Mouse (Mus musculus) testis, adult 2 months (tissue): ENCODE data around the gene Dohh. TPM values are rescaled to one million over a fixed set of nuclear protein-coding genes. Genes with fewer than 3 reads are reported as not detected.

Source experiments
- H3K27ac ChIP-seq: fragments of 200-500 bp; 2 replicates; pipeline ENCODE4 v1.5.1; 2012; ENCODE audit warnings: low read depth, low read length; ENCODE audit not compliant: control insufficient read depth, insufficient read depth
- H3K27me3 ChIP-seq: fragments of 200-500 bp; 2 replicates; pipeline ENCODE4 v1.6.1; 2012; ENCODE audit warnings: mild to moderate bottlenecking, low read length, moderate library complexity; ENCODE audit not compliant: control insufficient read depth, insufficient read depth
- H3K36me3 ChIP-seq: fragments of 200-500 bp; 2 replicates; pipeline ENCODE4 v1.6.1; 2012; ENCODE audit warnings: mild to moderate bottlenecking, low read length; ENCODE audit not compliant: control insufficient read depth, insufficient read depth
- H3K4me1 ChIP-seq: fragments of 200-500 bp; 2 replicates; pipeline ENCODE4 v1.6.1; 2012; ENCODE audit warnings: low read length; ENCODE audit not compliant: control insufficient read depth, insufficient read depth
- H3K4me3 ChIP-seq: fragments of 200-500 bp; 2 replicates; pipeline ENCODE4 v1.5.1; 2012; ENCODE audit warnings: low read depth, mild to moderate bottlenecking, low read length, moderate library complexity, mixed read lengths; ENCODE audit not compliant: control insufficient read depth
- CTCF ChIP-seq: fragments of 200-500 bp; IDR thresholded peaks from 2 replicates; pipeline ENCODE4 v1.5.1; 2012; ENCODE audit warnings: low read depth, mild to moderate bottlenecking, inconsistent platforms, low read length, moderate library complexity; ENCODE audit not compliant: control insufficient read depth, insufficient read depth, insufficient replicate concordance
- POLR2A ChIP-seq: fragments of 200-500 bp; IDR thresholded peaks from 2 replicates; pipeline ENCODE4 v1.6.1; 2012; ENCODE audit warnings: low read depth, mild to moderate bottlenecking, inconsistent platforms, low read length, moderate library complexity; ENCODE audit not compliant: control insufficient read depth
- polyA plus RNA-seq: library from polyadenylated mRNA; depleted of rRNA; stranded (reverse); fragments of >200 nt; gene quantifications from 2 replicates; pipeline ENCODE4 v1.2.3, GENCODE M21; 2012

The Dohh gene
- polyA plus RNA-seq, 1 experiment = 38.5 TPM

DNA sequence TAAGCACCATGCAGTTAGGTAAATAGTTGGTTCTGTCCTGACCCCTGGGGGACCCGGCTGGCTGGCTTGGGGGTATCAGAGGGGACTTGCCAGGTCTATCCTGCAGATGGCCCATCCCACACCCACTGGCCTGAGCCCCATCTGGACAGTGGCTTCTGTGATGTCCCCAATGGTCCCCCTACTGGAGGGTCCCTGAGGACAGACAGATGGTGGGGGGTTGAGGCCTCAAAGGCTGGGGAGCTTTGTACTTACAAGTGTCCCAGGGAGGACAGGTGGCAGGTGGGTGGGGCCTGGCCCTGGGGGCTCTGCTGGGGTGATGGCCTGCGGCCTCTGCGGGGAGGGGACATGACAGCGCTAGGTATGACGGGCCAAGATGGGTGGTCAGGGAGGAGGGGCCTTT lies 15.1 kb downstream of the Dohh start:
- Histone ChIP-seq H3K4me1 (peaks cover 25% of the 10 kb centered on the region), H3K36me3 (no peaks in the 10 kb centered on the region), H3K4me3 (no peak overlapping the region), H3K27ac (no peak overlapping the region), H3K27me3 (no peaks in the 10 kb centered on the region)
- TF ChIP-seq CTCF = no peak
- no peak for TF ChIP-seq POLR2A

DNA sequence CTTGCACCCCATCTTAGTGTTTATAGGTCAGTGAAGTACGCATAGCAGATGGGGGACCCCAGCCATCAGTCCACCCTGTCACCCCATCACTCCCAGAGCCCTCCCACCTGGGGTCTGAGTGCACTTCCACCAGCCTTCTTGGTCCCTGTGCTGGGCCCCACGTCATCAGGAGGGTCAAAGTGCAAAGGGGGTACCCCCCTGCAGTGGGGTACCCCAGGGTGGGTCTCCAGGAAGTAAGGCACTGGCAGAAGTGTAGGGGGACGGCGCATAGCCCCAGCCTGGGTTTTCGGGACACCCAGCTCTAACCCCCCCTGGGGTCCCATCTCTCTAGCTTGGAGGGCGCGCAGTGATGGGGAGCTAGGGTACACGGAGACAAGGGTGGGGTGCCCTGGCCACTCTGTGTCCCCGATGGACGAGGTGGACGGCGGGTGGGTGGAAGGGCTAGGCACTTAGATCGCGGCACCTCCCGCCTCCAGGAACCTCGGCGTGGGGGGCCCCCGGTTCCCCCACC lies 15.6 kb downstream of the Dohh start:
- TF ChIP-seq POLR2A (no peak), CTCF (no peak)
- H3K27ac ChIP-seq = no peak overlapping the region
- H3K36me3 ChIP-seq = no peaks in the 10 kb centered on the region
- H3K4me3 ChIP-seq = no peak overlapping the region
- no peaks in the 10 kb centered on the region for H3K27me3 ChIP-seq
- H3K4me1 ChIP-seq = peaks cover 24% of the 10 kb centered on the region

DNA sequence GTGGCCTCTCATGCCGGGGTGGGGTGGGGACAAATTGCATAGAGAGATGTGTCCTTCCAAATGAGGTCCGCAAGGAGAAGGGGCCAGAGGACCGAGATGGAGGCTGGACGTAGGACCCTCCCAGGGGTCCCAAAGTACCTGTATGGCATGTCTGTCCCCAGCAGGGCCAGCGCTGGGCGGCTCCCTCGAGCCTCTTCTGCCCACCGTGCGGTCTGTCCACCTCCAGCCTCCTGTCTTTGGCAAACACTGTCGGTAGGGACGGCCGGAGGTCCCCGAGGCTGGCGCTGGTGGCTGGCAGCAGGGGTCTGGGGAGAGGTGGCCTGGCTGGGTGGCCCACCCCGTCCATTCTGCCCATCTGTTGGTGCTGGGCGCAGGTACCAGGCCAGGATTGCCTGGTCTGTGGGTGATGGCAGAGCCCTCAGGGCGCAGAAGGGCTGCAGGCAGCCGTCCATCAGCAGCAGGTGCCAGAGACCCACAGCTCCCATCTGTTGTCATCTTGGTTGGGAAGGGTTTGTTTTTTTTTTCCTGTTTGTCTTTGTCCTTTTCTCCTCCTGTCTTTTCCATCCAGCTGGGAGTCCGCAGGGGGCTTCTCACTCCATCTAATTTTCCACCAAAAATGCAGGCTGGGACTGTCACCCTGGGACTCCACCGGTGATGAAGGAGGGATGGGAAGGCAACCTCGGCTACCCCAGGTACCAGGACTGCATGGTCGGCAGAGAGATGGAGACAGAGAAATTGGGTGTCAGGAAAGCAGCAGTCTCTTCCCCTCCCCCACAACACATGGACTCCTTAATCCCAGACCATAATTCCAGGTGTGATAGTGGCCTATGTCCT lies 16.4 kb downstream of the Dohh start:
- Histone ChIP-seq H3K4me3 (no peak overlapping the region), H3K36me3 (no peaks in the 10 kb centered on the region), H3K27ac (no peak overlapping the region), H3K4me1 (peaks cover 24% of the 10 kb centered on the region), H3K27me3 (no peaks in the 10 kb centered on the region)
- TF ChIP-seq POLR2A = no peak
- no peak for TF ChIP-seq CTCF

DNA sequence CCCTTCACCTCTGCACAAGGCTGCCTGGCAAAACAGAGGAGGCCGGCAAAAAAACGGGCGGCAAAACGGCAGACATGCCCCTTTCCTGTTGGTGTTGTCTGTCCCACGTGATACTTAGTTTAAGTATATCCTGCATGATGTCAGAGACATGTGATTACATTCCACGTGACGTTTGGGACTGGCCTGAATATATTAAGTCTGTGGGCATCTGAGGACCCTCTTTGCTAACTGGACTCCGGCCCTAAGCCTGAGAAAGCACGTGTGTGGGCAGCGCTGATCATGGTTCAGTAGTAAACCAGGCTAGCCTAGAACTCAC lies 16.9 kb downstream of the Dohh start:
- H3K27ac ChIP-seq = peak overlapping the region; percentile 56; the same call in 1 of the 2 replicates
- no peak overlapping the region for H3K4me3 ChIP-seq
- no peaks in the 10 kb centered on the region for H3K27me3 ChIP-seq
- no peak for TF ChIP-seq POLR2A
- no peak for TF ChIP-seq CTCF
- H3K4me1 ChIP-seq = peaks cover 24% of the 10 kb centered on the region
- no peaks in the 10 kb centered on the region for H3K36me3 ChIP-seq

DNA sequence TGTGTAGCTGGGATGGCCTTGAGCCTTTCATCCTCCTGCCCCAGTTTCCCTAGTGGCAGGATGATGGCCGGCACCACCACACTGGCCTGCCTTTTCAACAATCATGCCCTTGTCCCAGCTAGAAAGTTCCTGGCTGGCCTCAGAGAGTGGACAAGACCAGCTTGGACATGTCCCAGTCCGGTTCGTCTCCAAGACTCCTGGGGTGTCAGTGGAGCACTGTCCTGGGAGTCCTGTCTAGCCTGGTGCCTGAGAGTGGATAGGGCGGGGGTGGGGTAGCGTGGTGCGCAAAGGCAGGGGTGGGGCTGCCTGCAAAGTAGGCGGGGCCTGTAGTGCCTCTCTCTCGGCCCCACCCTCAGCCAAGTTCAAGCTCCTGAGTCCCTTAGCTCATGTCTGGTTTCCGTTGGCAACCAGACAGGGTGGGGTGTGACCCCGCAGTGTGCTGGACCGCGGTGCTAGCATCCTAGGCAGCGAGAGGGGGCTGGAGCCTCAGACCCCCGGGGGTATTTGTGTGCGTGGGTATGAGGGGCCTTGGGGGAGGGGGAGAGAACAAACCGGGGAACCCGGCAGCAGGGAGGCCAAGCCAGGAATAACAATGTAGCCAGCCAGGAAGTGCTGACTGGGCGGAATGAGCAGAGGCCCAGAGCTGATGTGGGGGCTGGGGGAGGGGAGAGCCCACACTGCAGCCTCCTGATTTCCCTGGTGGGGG lies 17.4 kb downstream of the Dohh start:
- Histone ChIP-seq H3K4me1 (peaks cover 24% of the 10 kb centered on the region), H3K27ac (peak overlapping the region; percentile 80), H3K4me3 (peak overlapping the region; percentile 31), H3K36me3 (no peaks in the 10 kb centered on the region), H3K27me3 (no peaks in the 10 kb centered on the region)
- TF ChIP-seq CTCF (no peak), POLR2A (no peak)

DNA sequence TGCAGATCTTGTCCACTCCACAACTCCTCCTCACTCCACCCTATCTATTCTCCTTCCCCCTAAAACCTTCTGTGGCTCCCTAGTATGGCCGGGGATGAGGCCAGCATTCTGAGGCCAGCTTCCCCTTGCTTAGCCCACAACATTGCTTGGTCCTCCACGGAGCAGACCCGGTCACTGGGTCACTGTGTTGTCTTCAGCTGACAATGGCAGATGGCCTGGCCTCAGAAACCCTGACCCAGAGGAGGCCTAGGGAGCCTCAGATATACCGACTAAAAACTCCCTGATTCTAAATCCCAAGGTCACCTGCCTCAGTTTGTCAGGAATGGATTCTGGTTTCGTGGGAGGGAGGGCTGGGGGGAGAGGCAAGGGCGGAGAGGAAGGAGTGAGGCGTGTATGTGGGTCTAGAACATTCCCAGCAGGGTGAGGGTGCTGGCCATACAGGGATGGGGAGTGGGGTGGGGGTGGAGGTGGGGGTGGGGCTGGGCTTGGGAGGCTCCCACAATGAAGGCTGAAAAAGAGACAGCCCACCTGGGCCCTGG lies 18.1 kb downstream of the Dohh start:
- peak overlapping the region; percentile 31 for H3K4me3 ChIP-seq
- no peaks in the 10 kb centered on the region for H3K27me3 ChIP-seq

DNA sequence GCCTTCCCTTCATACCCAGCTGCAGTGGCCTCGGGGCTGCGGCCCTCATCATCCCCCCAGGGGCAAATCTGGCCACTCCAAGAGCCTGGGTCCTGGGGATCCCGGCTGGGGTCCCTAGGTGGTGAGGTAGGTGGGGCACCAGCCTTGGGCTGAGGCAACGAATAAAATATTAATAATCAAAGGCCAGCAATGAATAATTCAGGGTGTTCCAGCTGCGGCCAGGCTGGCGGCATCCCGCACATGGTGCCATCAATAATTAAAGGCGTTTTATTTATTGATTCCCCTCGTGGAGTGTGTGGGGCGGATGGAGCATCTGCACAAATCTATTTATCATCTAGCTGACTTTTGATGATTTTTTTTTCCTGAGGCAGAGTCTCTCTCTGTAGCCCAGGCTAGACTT lies 19.3 kb downstream of the Dohh start:
- H3K36me3 ChIP-seq = no peaks in the 10 kb centered on the region
- H3K27ac ChIP-seq = no peak overlapping the region
- TF ChIP-seq POLR2A = no peak
- TF ChIP-seq CTCF = no peak
- no peak overlapping the region for H3K4me3 ChIP-seq
- no peaks in the 10 kb centered on the region for H3K27me3 ChIP-seq
- peaks cover 26% of the 10 kb centered on the region for H3K4me1 ChIP-seq

More for the DNA sequence above, 18.1 kb downstream of the Dohh start:
- Histone ChIP-seq H3K36me3 (no peaks in the 10 kb centered on the region), H3K4me1 (peaks cover 24% of the 10 kb centered on the region), H3K27ac (peak overlapping the region; percentile 80)
- TF ChIP-seq POLR2A (no peak), CTCF (no peak)
